In the genomic region with DNA sequence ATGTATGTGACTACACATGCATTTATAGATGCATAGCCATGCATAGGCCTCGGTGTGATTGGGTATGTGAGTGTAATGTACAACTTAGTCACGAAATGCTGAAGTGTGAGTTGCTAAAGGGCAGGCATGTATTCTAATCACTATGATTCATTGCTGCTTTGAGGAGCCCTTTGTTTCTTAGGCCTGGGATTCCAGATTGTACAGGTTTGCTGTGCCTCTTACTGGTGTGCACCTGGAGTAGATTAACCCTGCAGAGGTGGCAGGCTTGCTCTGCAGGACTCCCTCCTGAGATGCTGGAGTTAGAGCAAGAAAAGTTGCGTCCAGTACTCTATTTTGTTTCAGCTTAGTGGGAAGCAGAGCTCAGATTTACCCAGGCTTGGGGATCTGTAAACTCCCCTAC, we compare ENCODE assay signal across 21 mouse cellular contexts.
"Had no signal": no experiment of that assay in that cellular context is flagged by ENCODE, and none has a peak within 500 bp of the region (broad histone marks: within the 10 kb centered on the region; RNA-seq: fewer than 3 reads in every experiment).

No protein-coding gene starts in this region.

- DNase-seq: kidney, adult 8-10 months; kidney, postnatal 10 days; kidney, postnatal 36 days; layer of hippocampus, postnatal 36 days; liver; lung, adult 18-20 months; lung, postnatal 10 days; lung, postnatal 4 days; retina, postnatal 1 day; right cerebral cortex, postnatal 25 days; thymus, adult 18-20 months; thymus, postnatal 4 days had no signal

- H3K4me2 ChIP-seq: kidney, embryonic 15.5 days; liver, embryonic 12.5 days; liver, embryonic 15.5 days; lung, embryonic 15.5 days; midbrain, embryonic 12.5 days; midbrain, embryonic 15.5 days; neural tube, embryonic 12.5 days; neural tube, embryonic 15.5 days had no signal

- H3K4me3 ChIP-seq: kidney, embryonic 15.5 days; left cerebral cortex, adult 2 months; liver, embryonic 12.5 days; liver, embryonic 15.5 days; lung, embryonic 15.5 days; midbrain, embryonic 12.5 days; midbrain, embryonic 15.5 days; neural tube, embryonic 12.5 days; neural tube, embryonic 15.5 days had no signal

- H3K9me3 ChIP-seq: kidney, embryonic 15.5 days; liver, embryonic 12.5 days; liver, embryonic 15.5 days; lung, embryonic 15.5 days; midbrain, embryonic 12.5 days; midbrain, embryonic 15.5 days; neural tube, embryonic 12.5 days; neural tube, embryonic 15.5 days had no signal

- H3K27ac ChIP-seq: kidney, embryonic 15.5 days; left cerebral cortex, adult 2 months; liver, embryonic 12.5 days; liver, embryonic 15.5 days; lung, embryonic 15.5 days; midbrain, embryonic 12.5 days; midbrain, embryonic 15.5 days; neural tube, embryonic 12.5 days; neural tube, embryonic 15.5 days had no signal

- ATAC-seq: liver, embryonic 12.5 days; midbrain, embryonic 15.5 days had no signal

- H3K4me1 ChIP-seq: kidney, embryonic 15.5 days; liver, embryonic 12.5 days; liver, embryonic 15.5 days; lung, embryonic 15.5 days; neural tube, embryonic 12.5 days had no signal

- H3K36me3 ChIP-seq: kidney, embryonic 15.5 days; liver, embryonic 12.5 days; liver, embryonic 15.5 days; lung, embryonic 15.5 days; midbrain, embryonic 12.5 days; midbrain, embryonic 15.5 days; neural tube, embryonic 12.5 days; neural tube, embryonic 15.5 days had no signal

- H3K27me3 ChIP-seq: kidney, embryonic 15.5 days; liver, embryonic 12.5 days; liver, embryonic 15.5 days; lung, embryonic 15.5 days; midbrain, embryonic 12.5 days; midbrain, embryonic 15.5 days; neural tube, embryonic 12.5 days; neural tube, embryonic 15.5 days had no signal

- H3K9ac ChIP-seq: kidney, embryonic 15.5 days; liver, embryonic 12.5 days; liver, embryonic 15.5 days; lung, embryonic 15.5 days; midbrain, embryonic 12.5 days; midbrain, embryonic 15.5 days; neural tube, embryonic 12.5 days; neural tube, embryonic 15.5 days had no signal
